Mouse (Mus musculus) embryonic stem cell, embryonic (primary cell): ENCODE results near the gene Gm21954.

Source experiments
- CTCF ChIA-PET, 4 experiments: fragments of 300-600 bp in 2 of 4; fragments of 350-600 bp in 2 of 4; sonication (Branson Sonifier 250); formaldehyde crosslinking; loops; one replicate each; lab custom pipeline; 2022; ENCODE audit warnings: inconsistent platforms in 2 of 4; lab: Charles Lee
- POLR2A ChIA-PET, 4 experiments: fragments of 300-600 bp in 2 of 4; fragments of 350-600 bp in 2 of 4; sonication (Branson Sonifier 250); formaldehyde crosslinking; loops; one replicate each; lab custom pipeline; 2022; ENCODE audit warnings: antibody characterized with exemption in 4 of 4, inconsistent platforms in 1 of 4; lab: Charles Lee

Gene Gm21954

DNA sequence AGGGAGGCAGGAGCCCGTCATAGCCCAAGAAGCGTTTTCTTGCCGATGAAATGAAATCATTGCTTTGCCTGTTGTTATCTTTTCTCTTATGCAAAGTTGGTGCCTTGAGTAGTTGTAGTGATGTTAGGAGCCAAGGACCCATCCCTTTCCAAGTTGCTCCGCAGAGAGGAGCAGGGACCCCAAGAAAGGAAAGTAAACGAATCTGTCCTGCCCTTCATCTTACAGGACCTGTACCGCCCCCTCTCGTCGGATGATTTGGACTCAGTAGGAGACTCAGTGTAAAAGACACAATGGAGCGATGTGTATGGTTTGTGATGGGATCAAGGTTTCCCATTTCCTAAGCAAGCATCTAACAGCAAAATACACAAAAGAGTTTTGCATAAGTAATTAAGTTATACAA, 5.7 kb downstream of the Gm21954 start:
- ChIA-PET POLR2A (no interaction called here), CTCF (no interaction called here)

DNA sequence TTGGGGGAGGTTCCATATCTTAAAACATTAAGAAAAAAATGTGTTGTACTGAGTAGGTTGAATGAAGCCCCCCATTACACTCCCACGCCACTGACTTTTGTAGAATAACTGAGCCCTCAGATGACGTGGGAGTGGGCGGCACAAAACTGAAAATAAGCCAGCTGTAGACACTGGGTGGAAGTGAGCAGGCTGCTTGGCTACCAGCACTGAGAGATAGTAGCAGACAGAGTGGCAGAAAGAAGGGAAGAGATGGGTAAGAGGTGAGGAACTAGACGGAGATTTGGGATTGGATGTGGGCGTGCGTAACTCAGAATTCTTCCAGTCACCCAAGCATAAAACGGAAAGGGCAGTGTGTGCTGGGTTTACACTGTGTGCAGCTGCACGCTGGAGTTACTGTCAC, 6.2 kb downstream of the Gm21954 start:
- ChIA-PET POLR2A (no interaction called here), CTCF (no interaction called here)

GRCm38 (mm10) chr3:55464226-55464625, 7.8 kb downstream of the Gm21954 start:
- CTCF ChIA-PET = no interaction called here
- POLR2A ChIA-PET = no interaction called here

- POLR2A ChIA-PET = no interaction called here
- CTCF ChIA-PET = no interaction called here
Measured at GRCm38 (mm10) chr3:55462904-55463668, 8.9 kb downstream of the Gm21954 start.

DNA sequence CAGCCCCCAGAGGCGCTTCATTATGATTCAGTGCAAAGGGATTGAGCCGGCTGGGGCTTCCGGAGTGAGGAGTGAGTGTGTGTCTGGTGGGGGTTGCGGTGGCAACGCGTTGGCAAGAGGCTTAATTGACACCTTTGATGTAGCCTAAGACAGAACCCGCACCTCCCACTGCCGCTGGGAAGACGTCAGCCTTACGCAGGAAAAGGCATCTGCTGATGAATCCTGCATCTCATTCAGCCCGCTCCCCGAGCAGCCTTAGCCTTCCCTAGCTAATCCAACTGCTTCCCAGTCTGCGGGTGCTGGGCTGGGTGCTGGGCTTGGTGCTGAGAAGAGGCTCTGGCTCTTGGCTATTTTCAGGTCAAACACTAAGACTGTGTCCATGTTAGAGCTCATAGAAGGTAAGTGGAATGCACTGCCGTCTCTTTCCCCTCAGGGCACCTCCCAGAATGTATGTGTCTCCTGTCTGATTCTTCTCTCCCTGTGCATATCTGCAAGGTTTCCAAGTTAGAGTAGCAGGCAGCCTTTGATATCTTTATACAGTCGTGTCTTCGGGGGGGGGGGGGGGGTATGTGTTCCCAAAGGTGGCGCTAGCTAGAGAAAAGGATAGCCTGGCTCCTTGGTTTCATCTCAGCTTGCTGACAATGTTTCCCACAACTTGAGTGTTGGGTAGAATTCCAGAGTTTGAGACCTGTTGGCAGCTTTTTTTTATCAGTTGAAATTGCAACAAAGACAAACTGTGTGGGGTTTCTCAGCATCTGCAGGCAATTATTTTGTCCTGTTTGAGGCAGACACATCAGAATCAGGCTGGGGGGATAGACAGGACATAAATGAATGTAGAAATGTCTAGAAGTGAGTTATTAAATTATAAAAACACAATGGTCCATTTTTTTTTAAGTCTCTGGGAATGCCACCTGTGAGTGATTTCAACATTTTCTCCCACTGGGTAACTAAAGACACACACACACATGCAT, 10.0 kb downstream of the Gm21954 start:
- POLR2A ChIA-PET = no interaction called here
- CTCF ChIA-PET = interaction anchor here in 1 of 4 experiments (0.7 kb wide), 1 partner anchor 79 kb away, joined by 3 read pairs; no protein-coding TSS in a partner anchor

DNA sequence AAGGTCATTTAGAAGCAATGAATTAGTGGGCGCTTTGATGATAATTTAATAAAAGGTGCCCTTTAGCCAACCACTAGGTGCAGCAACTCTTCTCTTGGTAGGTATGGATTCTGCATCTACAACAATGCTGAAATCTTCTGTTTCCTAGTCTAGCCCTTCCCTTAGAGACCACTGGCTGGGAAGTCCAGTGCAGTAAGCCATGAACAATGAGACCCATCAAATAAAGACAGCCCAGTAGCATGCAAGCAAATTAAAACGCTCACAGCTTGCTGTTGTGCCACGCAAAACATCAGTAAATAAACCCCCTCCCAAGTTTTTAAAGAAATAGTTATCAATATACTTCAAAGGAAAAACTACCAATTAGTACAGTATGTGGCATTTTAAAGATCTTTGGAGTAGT, 10.9 kb downstream of the Gm21954 start:
- CTCF ChIA-PET = no interaction called here
- POLR2A ChIA-PET = no interaction called here

- ChIA-PET POLR2A (no interaction called here), CTCF (no interaction called here)
Measured at GRCm38 (mm10) chr3:55452464-55452863, 19.5 kb downstream of the Gm21954 start.

- ChIA-PET POLR2A (no interaction called here), CTCF (interaction anchor here in 1 of 4 experiments (0.5 to 0.6 kb wide), 2 partner anchors 118 to 189 kb away, joined by 3 to 5 read pairs; no protein-coding TSS in a partner anchor)
Measured at GRCm38 (mm10) chr3:55451877-55452276, 20.1 kb downstream of the Gm21954 start.

DNA sequence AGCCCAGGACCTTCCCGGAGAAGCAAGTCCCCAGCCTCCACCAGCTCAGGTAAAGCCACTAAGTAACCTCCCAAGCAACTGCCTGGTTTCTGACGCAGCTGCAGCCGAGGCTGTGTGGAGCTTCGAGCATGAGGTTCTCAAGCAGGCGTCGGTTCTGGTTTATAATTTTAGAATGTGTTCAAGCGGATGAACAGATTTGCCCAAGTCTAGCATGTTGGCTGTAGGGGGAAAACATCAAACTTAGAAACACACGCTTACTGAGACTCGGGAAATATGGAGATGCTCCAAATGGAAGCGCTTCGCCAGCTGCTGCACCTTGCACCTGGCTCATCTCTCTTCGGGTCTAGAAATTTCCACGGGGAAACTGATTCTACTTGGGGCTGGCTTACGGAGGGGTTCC, 21.0 kb downstream of the Gm21954 start:
- ChIA-PET POLR2A (no interaction called here), CTCF (no interaction called here)

DNA sequence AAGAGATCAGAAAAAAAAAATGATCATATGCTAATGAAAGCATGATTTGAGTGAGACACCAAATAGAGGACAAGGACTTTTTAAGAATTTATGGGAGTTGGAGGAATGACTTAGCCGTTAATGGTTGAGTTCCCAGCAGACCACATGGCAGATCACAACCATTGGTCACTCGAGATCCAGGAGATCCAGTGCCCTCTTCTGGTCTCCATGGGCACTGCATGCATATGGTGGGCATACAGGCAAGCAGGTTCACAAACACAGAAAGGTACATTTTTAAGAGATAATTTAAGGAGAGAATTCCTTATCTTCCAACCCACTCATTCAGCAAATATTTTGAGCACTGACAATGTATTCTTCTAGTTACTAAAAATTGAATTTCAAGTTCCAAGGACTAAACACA, 22.9 kb downstream of the Gm21954 start:
- CTCF ChIA-PET = no interaction called here
- POLR2A ChIA-PET = no interaction called here

GRCm38 (mm10) chr3:55447486-55448460, 24.2 kb downstream of the Gm21954 start:
- POLR2A ChIA-PET = no interaction called here
- CTCF ChIA-PET = no interaction called here

- ChIA-PET POLR2A (no interaction called here), CTCF (no interaction called here)
Measured at GRCm38 (mm10) chr3:55446681-55447080, 25.3 kb downstream of the Gm21954 start.

GRCm38 (mm10) chr3:55443725-55444124, 28.3 kb downstream of the Gm21954 start:
- ChIA-PET POLR2A (no interaction called here), CTCF (no interaction called here)

DNA sequence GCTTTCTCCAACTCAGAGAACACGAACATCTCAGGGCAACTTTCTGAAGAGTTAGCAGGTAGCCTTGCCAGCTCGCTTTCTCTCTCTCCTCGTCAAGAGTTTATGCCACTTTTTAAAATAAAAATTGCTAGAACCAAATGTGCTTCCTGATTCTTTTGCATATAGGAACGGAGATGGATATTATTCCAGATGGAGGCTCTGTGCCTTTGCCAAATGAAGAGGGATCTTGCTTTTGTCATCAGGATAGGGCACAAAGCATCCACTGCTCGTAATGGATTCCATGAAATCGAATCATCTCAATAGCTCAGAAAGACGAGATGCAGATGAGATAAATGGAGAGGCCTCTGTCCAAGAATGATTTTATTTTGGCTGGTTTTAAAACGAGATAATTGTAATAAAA, 28.7 kb downstream of the Gm21954 start:
- ChIA-PET CTCF (no interaction called here), POLR2A (no interaction called here)

- CTCF ChIA-PET = interaction anchor here in 1 of 4 experiments (0.6 kb wide), 1 partner anchor 973 kb away, joined by 3 read pairs; no protein-coding TSS in a partner anchor
Measured at GRCm38 (mm10) chr3:55442012-55442645, 29.9 kb downstream of the Gm21954 start.

DNA sequence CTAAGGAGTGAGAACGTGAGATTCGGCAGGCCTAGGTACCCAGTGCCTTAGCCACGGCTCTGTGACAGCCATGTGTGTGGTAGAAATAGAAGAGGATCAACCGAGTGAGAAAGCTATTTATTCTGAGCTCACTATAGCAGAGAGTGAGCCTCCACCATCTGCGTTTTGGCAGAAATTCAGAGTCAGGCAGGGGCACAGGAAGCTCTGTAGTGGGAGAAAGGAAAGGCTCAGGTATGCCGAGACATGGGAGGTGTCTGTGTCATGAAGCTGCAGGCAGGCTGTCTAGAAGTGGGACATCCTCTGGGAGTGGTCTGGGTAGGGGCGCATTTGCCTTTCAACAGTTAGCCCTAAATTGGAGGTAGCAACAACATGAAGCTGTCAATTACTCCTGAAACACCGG, 31.7 kb downstream of the Gm21954 start:
- POLR2A ChIA-PET = interaction anchor here in 1 of 4 experiments (0.6 kb wide), 1 partner anchor 16 kb away, joined by 4 read pairs; no protein-coding TSS in a partner anchor
- CTCF ChIA-PET = no interaction called here

More at GRCm38 (mm10) chr3:55442012-55442645, 29.9 kb downstream of the Gm21954 start:
- POLR2A ChIA-PET = no interaction called here

DNA sequence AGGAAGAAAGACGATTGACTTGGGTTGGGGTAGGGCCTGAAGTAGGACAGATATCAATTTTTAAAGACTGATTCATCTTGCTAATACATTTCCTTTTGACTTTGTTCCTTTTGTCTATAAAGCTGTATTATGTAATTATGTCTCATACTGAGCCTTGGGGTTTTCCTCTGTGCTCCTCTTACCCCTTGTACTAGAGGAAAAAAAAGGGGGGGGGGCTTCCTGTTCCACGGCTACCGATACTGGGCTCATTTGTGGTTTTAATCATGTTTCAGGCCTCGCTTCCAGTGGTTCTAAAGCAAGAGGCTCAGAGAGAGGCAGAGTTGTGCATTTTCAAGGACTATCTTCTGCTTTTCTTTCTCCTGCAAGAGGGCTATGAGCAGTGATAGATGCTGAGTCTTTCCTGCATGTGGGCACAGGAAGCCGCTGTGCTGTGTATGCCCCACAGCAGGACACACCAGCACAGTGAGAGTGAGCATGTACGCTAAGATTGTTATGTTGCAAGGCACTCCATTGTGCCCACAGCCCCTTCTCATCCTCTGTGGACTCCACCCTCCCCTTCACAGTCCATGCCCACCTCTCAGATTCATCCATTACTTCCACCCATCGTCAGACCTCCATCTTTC, 33.1 kb downstream of the Gm21954 start:
- ChIA-PET CTCF (no interaction called here), POLR2A (no interaction called here)

GRCm38 (mm10) chr3:55434276-55434675, 37.7 kb downstream of the Gm21954 start:
- ChIA-PET POLR2A (no interaction called here), CTCF (no interaction called here)
